Mouse (Mus musculus): ENCODE data around the gene Tpbgl. TPM values are rescaled to one million over a fixed set of nuclear protein-coding genes. Genes with fewer than 3 reads are reported as not detected.

Gene Tpbgl
- polyA plus RNA-seq, 1 experiment from 2014 or later = 0.76 TPM

- Histone ChIP-seq H3K4me1 (replicated peaks; ENCODE audit: control insufficient read depth, insufficient read depth, low read length) (peaks cover 11% of the 10 kb centered on the region), H3K27ac (ENCODE audit: low read length) (no peak overlapping the region), H3K9me3 (ENCODE audit: control insufficient read depth, low read length) (no peaks in the 10 kb centered on the region), H3K4me2 (ENCODE audit: low read length) (no peak overlapping the region), H3K36me3 (ENCODE audit: control insufficient read depth, insufficient read depth) (no peaks in the 10 kb centered on the region), H3K9ac (replicated peaks; ENCODE audit: low read depth, low read length) (no peak overlapping the region), H3K27me3 (replicated peaks; ENCODE audit: control insufficient read depth, insufficient read depth, low read length) (no peaks in the 10 kb centered on the region), H3K4me3 (replicated peaks; ENCODE audit: low read length) (no peak overlapping the region)
- ATAC-seq = peak; percentile 39
- WGBS = 50% methylated on average over 11 of the region's 11 CpGs
Observed at GRCm38 (mm10) chr7:99664571-99665485, 37.9 kb upstream of the Tpbgl start.

GRCm38 (mm10) chr7:99663507-99664220 lies 36.8 kb upstream of the Tpbgl start:
- H3K4me1 ChIP-seq (replicated peaks; ENCODE audit: control insufficient read depth, insufficient read depth, low read length) = peaks cover 11% of the 10 kb centered on the region
- no peak overlapping the region for H3K27ac ChIP-seq (ENCODE audit: low read length)
- no peak overlapping the region for H3K4me3 ChIP-seq (replicated peaks; ENCODE audit: low read length)
- ATAC-seq = no peak
- no peaks in the 10 kb centered on the region for H3K27me3 ChIP-seq (replicated peaks; ENCODE audit: control insufficient read depth, insufficient read depth, low read length)
- H3K36me3 ChIP-seq (ENCODE audit: control insufficient read depth, insufficient read depth) = no peaks in the 10 kb centered on the region
- no peaks in the 10 kb centered on the region for H3K9me3 ChIP-seq (ENCODE audit: control insufficient read depth, low read length)
- H3K9ac ChIP-seq (replicated peaks; ENCODE audit: low read depth, low read length) = no peak overlapping the region
- WGBS = 84% methylated on average over 9 of the region's 9 CpGs
- no peak overlapping the region for H3K4me2 ChIP-seq (ENCODE audit: low read length)

- H3K4me2 ChIP-seq (ENCODE audit: low read length) = no peak overlapping the region
- 67% methylated on average over 2 of the region's 2 CpGs for WGBS
- no peak for ATAC-seq
- H3K9me3 ChIP-seq (ENCODE audit: control insufficient read depth, low read length) = no peaks in the 10 kb centered on the region
- no peak overlapping the region for H3K9ac ChIP-seq (replicated peaks; ENCODE audit: low read depth, low read length)
- H3K4me1 ChIP-seq (replicated peaks; ENCODE audit: control insufficient read depth, insufficient read depth, low read length) = peaks cover 11% of the 10 kb centered on the region
- H3K27me3 ChIP-seq (replicated peaks; ENCODE audit: control insufficient read depth, insufficient read depth, low read length) = no peaks in the 10 kb centered on the region
- H3K27ac ChIP-seq (ENCODE audit: low read length) = no peak overlapping the region
- no peaks in the 10 kb centered on the region for H3K36me3 ChIP-seq (ENCODE audit: control insufficient read depth, insufficient read depth)
- no peak overlapping the region for H3K4me3 ChIP-seq (replicated peaks; ENCODE audit: low read length)
Observed at GRCm38 (mm10) chr7:99662311-99662710, 35.4 kb upstream of the Tpbgl start.

GRCm38 (mm10) chr7:99661571-99662230 lies 34.8 kb upstream of the Tpbgl start:
- no peaks in the 10 kb centered on the region for H3K36me3 ChIP-seq (ENCODE audit: control insufficient read depth, insufficient read depth)
- H3K4me2 ChIP-seq (ENCODE audit: low read length) = no peak overlapping the region
- no peaks in the 10 kb centered on the region for H3K9me3 ChIP-seq (ENCODE audit: control insufficient read depth, low read length)
- H3K4me1 ChIP-seq (replicated peaks; ENCODE audit: control insufficient read depth, insufficient read depth, low read length) = peaks cover 11% of the 10 kb centered on the region
- ATAC-seq = no peak
- no peak overlapping the region for H3K4me3 ChIP-seq (replicated peaks; ENCODE audit: low read length)
- no peak overlapping the region for H3K9ac ChIP-seq (replicated peaks; ENCODE audit: low read depth, low read length)
- H3K27me3 ChIP-seq (replicated peaks; ENCODE audit: control insufficient read depth, insufficient read depth, low read length) = no peaks in the 10 kb centered on the region
- 65% methylated on average over 14 of the region's 14 CpGs for WGBS
- no peak overlapping the region for H3K27ac ChIP-seq (ENCODE audit: low read length)

GRCm38 (mm10) chr7:99661071-99661470 lies 34.2 kb upstream of the Tpbgl start:
- Histone ChIP-seq H3K9me3 (ENCODE audit: control insufficient read depth, low read length) (no peaks in the 10 kb centered on the region), H3K27me3 (replicated peaks; ENCODE audit: control insufficient read depth, insufficient read depth, low read length) (no peaks in the 10 kb centered on the region), H3K4me3 (replicated peaks; ENCODE audit: low read length) (no peak overlapping the region), H3K36me3 (ENCODE audit: control insufficient read depth, insufficient read depth) (no peaks in the 10 kb centered on the region), H3K27ac (ENCODE audit: low read length) (no peak overlapping the region), H3K4me1 (replicated peaks; ENCODE audit: control insufficient read depth, insufficient read depth, low read length) (peaks cover 11% of the 10 kb centered on the region), H3K9ac (replicated peaks; ENCODE audit: low read depth, low read length) (no peak overlapping the region), H3K4me2 (ENCODE audit: low read length) (no peak overlapping the region)
- ATAC-seq = no peak
- WGBS = 86% methylated on average over 9 of the region's 9 CpGs

GRCm38 (mm10) chr7:99659379-99660029 lies 32.6 kb upstream of the Tpbgl start:
- Histone ChIP-seq H3K9me3 (ENCODE audit: control insufficient read depth, low read length) (no peaks in the 10 kb centered on the region), H3K4me2 (ENCODE audit: low read length) (no peak overlapping the region), H3K27ac (ENCODE audit: low read length) (no peak overlapping the region), H3K4me1 (replicated peaks; ENCODE audit: control insufficient read depth, insufficient read depth, low read length) (peaks cover 6% of the 10 kb centered on the region), H3K4me3 (replicated peaks; ENCODE audit: low read length) (no peak overlapping the region), H3K36me3 (ENCODE audit: control insufficient read depth, insufficient read depth) (no peaks in the 10 kb centered on the region), H3K27me3 (replicated peaks; ENCODE audit: control insufficient read depth, insufficient read depth, low read length) (no peaks in the 10 kb centered on the region), H3K9ac (replicated peaks; ENCODE audit: low read depth, low read length) (no peak overlapping the region)
- 0 out of 2 replicates have a peak, but pooled peaks have one; percentile 43 for ATAC-seq
- WGBS = 46% methylated on average over 12 of the region's 12 CpGs

- H3K36me3 ChIP-seq (ENCODE audit: control insufficient read depth, insufficient read depth) = no peaks in the 10 kb centered on the region
- H3K4me2 ChIP-seq (ENCODE audit: low read length) = no peak overlapping the region
- H3K4me1 ChIP-seq (replicated peaks; ENCODE audit: control insufficient read depth, insufficient read depth, low read length) = no peaks in the 10 kb centered on the region
- no peaks in the 10 kb centered on the region for H3K9me3 ChIP-seq (ENCODE audit: control insufficient read depth, low read length)
- ATAC-seq = no peak
- 90% methylated on average over 11 of the region's 11 CpGs for WGBS
- H3K4me3 ChIP-seq (replicated peaks; ENCODE audit: low read length) = no peak overlapping the region
- no peak overlapping the region for H3K9ac ChIP-seq (replicated peaks; ENCODE audit: low read depth, low read length)
- H3K27ac ChIP-seq (ENCODE audit: low read length) = no peak overlapping the region
- no peaks in the 10 kb centered on the region for H3K27me3 ChIP-seq (replicated peaks; ENCODE audit: control insufficient read depth, insufficient read depth, low read length)
Observed at GRCm38 (mm10) chr7:99654244-99654643, 27.3 kb upstream of the Tpbgl start.

GRCm38 (mm10) chr7:99649585-99649984 lies 22.7 kb upstream of the Tpbgl start:
- WGBS = 30% methylated on average over 4 of the region's 4 CpGs
- no peak overlapping the region for H3K27ac ChIP-seq (ENCODE audit: low read length)
- ATAC-seq = no peak

GRCm38 (mm10) chr7:99648623-99649022 lies 21.7 kb upstream of the Tpbgl start:
- H3K27me3 ChIP-seq (replicated peaks; ENCODE audit: control insufficient read depth, insufficient read depth, low read length) = no peaks in the 10 kb centered on the region
- no peak overlapping the region for H3K4me2 ChIP-seq (ENCODE audit: low read length)
- H3K4me1 ChIP-seq (replicated peaks; ENCODE audit: control insufficient read depth, insufficient read depth, low read length) = no peaks in the 10 kb centered on the region
- 6% methylated on average over 6 of the region's 6 CpGs for whole genome bisulfite sequencing
- no peaks in the 10 kb centered on the region for H3K36me3 ChIP-seq (ENCODE audit: control insufficient read depth, insufficient read depth)
- no peak for ATAC-seq
- H3K4me3 ChIP-seq (replicated peaks; ENCODE audit: low read length) = no peak overlapping the region
- H3K9me3 ChIP-seq (ENCODE audit: control insufficient read depth, low read length) = no peaks in the 10 kb centered on the region
- no peak overlapping the region for H3K9ac ChIP-seq (replicated peaks; ENCODE audit: low read depth, low read length)
- H3K27ac ChIP-seq (ENCODE audit: low read length) = no peak overlapping the region

More at GRCm38 (mm10) chr7:99649585-99649984, 22.7 kb upstream of the Tpbgl start:
- H3K9ac ChIP-seq (replicated peaks; ENCODE audit: low read depth, low read length) = no peak overlapping the region
- no peaks in the 10 kb centered on the region for H3K9me3 ChIP-seq (ENCODE audit: control insufficient read depth, low read length)
- H3K4me2 ChIP-seq (ENCODE audit: low read length) = no peak overlapping the region
- no peaks in the 10 kb centered on the region for H3K4me1 ChIP-seq (replicated peaks; ENCODE audit: control insufficient read depth, insufficient read depth, low read length)
- H3K27me3 ChIP-seq (replicated peaks; ENCODE audit: control insufficient read depth, insufficient read depth, low read length) = no peaks in the 10 kb centered on the region
- H3K4me3 ChIP-seq (replicated peaks; ENCODE audit: low read length) = no peak overlapping the region
- no peaks in the 10 kb centered on the region for H3K36me3 ChIP-seq (ENCODE audit: control insufficient read depth, insufficient read depth)

Measured in forebrain, embryonic 16.5 days (tissue).